Mouse (Mus musculus) heart, embryonic 14.5 days (tissue): Measurements from ENCODE around the gene Stat3. TPM values are rescaled to one million over a fixed set of nuclear protein-coding genes. Genes with fewer than 3 reads are reported as not detected.

ENCODE experiments used
- ATAC-seq: fragments of 200-750 bp; cut with Nextera tagmentation; 2 replicates; pipeline ENCODE4 v1.8.0; 2017; ENCODE audit warnings: low read depth, moderate TSS enrichment; ENCODE audit not compliant: insufficient number of reproducible peaks, insufficient read depth, low FRiP score
- H3K27ac ChIP-seq, 2 experiments: fragments of 200-500 bp in 1 of 2; fragments of 300-500 bp in 1 of 2; sonication (generic) in 1 of 2; replicated peaks in 1 of 2; 2 replicates each; pipeline ENCODE4 v1.5.1; 2012 to 2014; ENCODE audit warnings: low read depth in 2 of 2, low read length in 2 of 2, control low read depth in 1 of 2, mild to moderate bottlenecking in 1 of 2, mixed read lengths in 1 of 2; ENCODE audit not compliant: control insufficient read depth in 1 of 2, insufficient read depth in 1 of 2
- H3K27me3 ChIP-seq: fragments of 300-500 bp; sonication (generic); 2 replicates; pipeline ENCODE4 v1.6.1; 2014; ENCODE audit warnings: mild to moderate bottlenecking, low read length, control low read depth; ENCODE audit not compliant: control insufficient read depth, insufficient read depth
- H3K36me3 ChIP-seq: fragments of 300-500 bp; sonication (generic); 2 replicates; pipeline ENCODE4 v1.6.1; 2014; ENCODE audit warnings: mild to moderate bottlenecking, control low read depth, low read length, mixed read lengths; ENCODE audit not compliant: control insufficient read depth, insufficient read depth
- H3K4me1 ChIP-seq, 2 experiments: fragments of 200-500 bp in 1 of 2; fragments of 300-500 bp in 1 of 2; sonication (generic) in 1 of 2; 2 replicates each; pipeline ENCODE4 v1.6.1; 2012 to 2014; ENCODE audit warnings: low read length in 2 of 2, control low read depth in 1 of 2, mixed read lengths in 1 of 2; ENCODE audit not compliant: control insufficient read depth in 2 of 2, insufficient read depth in 2 of 2
- H3K4me2 ChIP-seq: fragments of 300-500 bp; sonication (generic); 2 replicates; pipeline ENCODE4 v1.6.1; 2014; ENCODE audit warnings: mild to moderate bottlenecking, low read length
- H3K4me3 ChIP-seq, 2 experiments: fragments of 200-500 bp in 1 of 2; fragments of 300-500 bp in 1 of 2; sonication (generic) in 1 of 2; 2 replicates each; pipeline ENCODE4 v1.5.1; 2012 to 2014; ENCODE audit warnings: low read length in 2 of 2, mild to moderate bottlenecking in 2 of 2, control low read depth in 1 of 2, low read depth in 1 of 2, moderate library complexity in 1 of 2; ENCODE audit not compliant: control insufficient read depth in 1 of 2, insufficient read depth in 1 of 2
- H3K9ac ChIP-seq: fragments of 300-500 bp; sonication (generic); 2 replicates; pipeline ENCODE4 v1.6.1; 2014; ENCODE audit warnings: mild to moderate bottlenecking, low read length
- H3K9me3 ChIP-seq: fragments of 300-500 bp; sonication (generic); 2 replicates; pipeline ENCODE4 v1.6.1; 2016; ENCODE audit warnings: low read length, control low read depth; ENCODE audit not compliant: control insufficient read depth
- WGBS: fragments of 180-500 bp; shearing (Covaris S2); extraction: QIAGEN DNeasy Blood & Tissue Kit; methylation state at CpG from one replicate; pipeline ENCODE4 v1.1.7; 2014; 5-methylcytosine and 5-hydroxymethylcytosine counted together
- polyA plus RNA-seq: library from polyadenylated mRNA; unstranded; fragments of >200 nt; fragmentation: Nextera tagmentation; extraction: Ambion mirVana; gene quantifications from 2 replicates; pipeline ENCODE4 v1.2.1, GENCODE M21; 2014

The Stat3 gene
- polyA plus RNA-seq, 1 experiment from 2014 or later: 51.8 TPM

DNA sequence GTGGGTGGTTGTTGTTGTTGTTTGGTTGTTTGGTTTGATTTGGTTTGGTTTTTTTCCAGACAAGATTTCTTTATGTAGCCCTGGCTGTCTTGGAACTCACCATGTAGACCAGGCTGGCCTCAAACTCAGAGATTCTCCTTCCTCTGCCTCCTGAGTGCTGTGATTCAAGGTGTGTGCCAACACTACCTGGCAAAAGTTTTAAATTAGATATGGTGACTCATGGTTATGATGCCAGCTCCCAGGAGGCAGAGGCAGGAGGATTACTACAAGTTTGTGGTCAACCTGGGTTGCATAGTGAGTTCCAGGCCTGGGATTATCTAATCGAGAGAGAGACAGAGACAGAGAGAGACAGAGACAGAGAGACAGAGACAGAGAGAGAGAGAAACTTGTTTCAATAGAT, 41.1 kb upstream of the Stat3 start:
- 69% methylated on average over 1 of the region's 1 CpGs for WGBS
- no peak for ATAC-seq
- Histone ChIP-seq H3K27ac (peak overlapping the region; percentile 80 to 88), H3K27me3 (no peaks in the 10 kb centered on the region), H3K9me3 (no peaks in the 10 kb centered on the region), H3K4me1 (peaks cover 13 to 22% of the 10 kb centered on the region in 2 experiments), H3K9ac (no peak overlapping the region), H3K36me3 (no peaks in the 10 kb centered on the region), H3K4me3 (no peak overlapping the region), H3K4me2 (no peak overlapping the region)

DNA sequence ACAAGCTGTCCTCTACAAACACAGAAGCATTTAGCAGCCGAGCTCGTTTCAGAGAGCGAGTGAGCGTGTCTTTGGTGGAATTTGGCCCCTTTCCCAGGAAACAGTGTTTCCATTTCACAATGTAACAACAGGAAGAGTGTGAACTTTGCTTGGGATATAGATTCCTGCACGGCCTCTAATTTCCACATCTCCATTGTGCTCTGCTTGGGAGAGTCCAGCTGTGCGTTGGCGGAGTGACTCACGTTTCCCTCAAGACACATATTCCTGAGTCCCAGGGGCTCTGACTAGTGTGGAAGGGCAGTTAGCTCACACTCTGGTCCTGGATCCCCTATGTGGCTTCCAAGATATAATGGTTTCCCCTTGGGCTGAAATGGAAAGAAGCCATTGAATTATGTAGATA, 40.5 kb upstream of the Stat3 start:
- H3K4me3 ChIP-seq: no peak overlapping the region
- H3K36me3 ChIP-seq: no peaks in the 10 kb centered on the region
- ATAC-seq: peak; percentile 74; the same call in 1 of the 2 replicates
- 40% methylated on average over 8 of the region's 8 CpGs for WGBS
- H3K9ac ChIP-seq: peak overlapping the region; percentile 46
- no peaks in the 10 kb centered on the region for H3K9me3 ChIP-seq
- H3K27ac ChIP-seq: peak overlapping the region; percentile 80 to 88
- H3K4me2 ChIP-seq: peak overlapping the region; percentile 37
- H3K4me1 ChIP-seq: peaks cover 13 to 22% of the 10 kb centered on the region in 2 experiments
- H3K27me3 ChIP-seq: no peaks in the 10 kb centered on the region

DNA sequence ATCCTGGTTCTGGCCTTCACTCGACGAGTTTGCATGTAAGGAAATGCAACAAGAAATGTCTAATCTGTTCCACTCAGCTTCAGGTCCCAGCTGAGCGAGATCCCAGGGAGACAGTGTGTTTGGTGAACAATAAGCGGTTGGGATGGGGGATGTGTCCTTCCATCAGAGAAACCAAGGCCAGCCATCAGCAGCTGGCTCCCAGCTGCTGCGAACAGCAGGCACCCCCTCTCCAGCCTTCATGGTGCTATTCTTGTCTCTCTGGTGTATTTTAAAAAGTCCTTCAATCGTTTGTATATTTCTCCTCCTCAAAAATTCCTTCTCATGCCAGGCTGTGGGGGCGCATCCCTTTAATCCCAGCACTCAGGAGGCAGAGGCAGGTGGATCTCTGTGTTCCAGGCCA, 35.9 kb upstream of the Stat3 start:
- no peak for ATAC-seq
- Histone ChIP-seq H3K27me3 (no peaks in the 10 kb centered on the region), H3K27ac (peak overlapping the region in 1 of 2 experiments; percentile 10; a peak in 1 of 4 replicates), H3K4me1 (peaks cover 15 to 25% of the 10 kb centered on the region in 2 experiments), H3K4me3 (no peak overlapping the region), H3K4me2 (no peak overlapping the region), H3K9me3 (no peaks in the 10 kb centered on the region), H3K9ac (no peak overlapping the region), H3K36me3 (no peaks in the 10 kb centered on the region)
- 48% methylated on average over 7 of the region's 7 CpGs for WGBS

DNA sequence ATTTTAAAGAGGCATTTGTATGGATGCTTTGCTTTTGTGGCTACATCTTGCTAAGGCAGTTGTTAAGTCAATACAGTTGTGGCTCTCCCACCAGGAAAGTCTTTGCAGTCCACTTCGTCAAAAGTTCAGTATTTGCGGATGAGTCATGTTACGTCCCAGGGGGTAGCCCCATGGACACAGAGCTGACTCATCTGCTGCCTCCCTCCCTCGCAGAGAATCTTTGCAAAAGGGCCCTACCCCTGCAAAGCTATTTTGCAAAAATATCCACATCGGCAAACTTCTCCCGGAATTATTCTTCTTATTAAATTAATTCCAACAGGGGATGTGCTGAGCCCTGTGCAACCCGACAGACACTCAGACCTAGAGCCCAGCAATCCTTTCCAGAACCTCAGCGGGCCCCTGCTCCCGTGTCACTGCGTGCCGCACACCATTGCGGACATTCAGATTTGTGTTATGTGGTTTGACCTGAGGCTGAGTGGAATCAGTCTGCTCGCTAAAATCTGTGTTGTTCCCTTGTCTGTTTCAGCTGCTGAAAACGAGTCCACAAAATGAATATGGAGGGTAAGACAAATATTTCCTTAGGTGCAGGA, 35.1 kb upstream of the Stat3 start:
- WGBS: 66% methylated on average over 14 of the region's 14 CpGs
- Histone ChIP-seq H3K9ac (no peak overlapping the region), H3K27ac (no peak overlapping the region), H3K4me2 (no peak overlapping the region), H3K36me3 (no peaks in the 10 kb centered on the region), H3K4me1 (peaks cover 11 to 20% of the 10 kb centered on the region in 2 experiments), H3K27me3 (no peaks in the 10 kb centered on the region), H3K9me3 (no peaks in the 10 kb centered on the region), H3K4me3 (no peak overlapping the region)
- ATAC-seq: no peak

DNA sequence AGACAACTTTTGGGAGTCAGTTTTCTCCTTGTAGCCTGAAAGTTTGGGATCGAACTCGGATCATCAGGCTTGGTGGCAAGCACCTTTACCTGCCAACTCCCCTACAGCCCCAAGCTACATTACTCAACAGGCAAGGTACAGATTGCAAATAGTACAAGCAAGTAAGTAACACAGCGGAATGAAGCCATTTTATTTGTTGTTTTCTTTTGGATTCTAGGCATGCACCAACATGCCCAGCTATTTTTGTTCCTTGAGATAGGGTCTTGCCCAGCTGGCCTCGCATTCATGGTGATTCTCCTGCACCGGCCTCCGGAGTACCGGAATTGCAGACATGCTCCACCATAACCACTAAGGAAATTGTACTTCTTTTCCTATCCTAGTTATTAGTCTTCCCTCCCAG, 33.9 kb upstream of the Stat3 start:
- no peaks in the 10 kb centered on the region for H3K27me3 ChIP-seq
- ATAC-seq: no peak

DNA sequence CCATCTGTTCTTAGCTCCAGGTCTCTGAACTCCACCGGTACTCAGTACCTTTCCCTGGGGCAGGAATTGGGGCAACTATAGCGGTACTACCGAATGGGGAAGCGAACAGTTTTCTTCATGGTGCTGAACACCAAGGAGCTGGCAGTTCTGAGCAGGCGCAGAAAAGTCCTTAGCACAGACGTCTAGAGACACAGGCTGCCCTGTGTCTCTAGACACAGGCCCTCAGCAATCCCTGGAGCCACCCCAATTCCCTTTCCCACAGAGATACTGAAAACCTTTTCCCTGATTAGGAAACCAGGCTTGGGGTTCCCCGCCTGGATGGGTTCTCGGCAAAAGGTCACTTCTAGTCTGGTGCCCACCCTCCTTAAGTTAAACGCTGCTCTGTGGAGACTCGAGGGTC, 32.1 kb upstream of the Stat3 start:
- Histone ChIP-seq H3K4me3 (peak overlapping the region in 1 of 2 experiments; percentile 93; a peak in 2 of 4 replicates), H3K27ac (peak overlapping the region; percentile 98; a peak in 3 of 4 replicates)
- 71% methylated on average over 10 of the region's 10 CpGs for WGBS

More for the DNA sequence above, 33.9 kb upstream of the Stat3 start:
- Histone ChIP-seq H3K4me3 (no peak overlapping the region), H3K9ac (no peak overlapping the region), H3K4me2 (no peak overlapping the region), H3K9me3 (no peaks in the 10 kb centered on the region), H3K27ac (no peak overlapping the region), H3K4me1 (peaks cover 9 to 18% of the 10 kb centered on the region in 2 experiments), H3K36me3 (no peaks in the 10 kb centered on the region)
- 82% methylated on average over 7 of the region's 7 CpGs for WGBS

DNA sequence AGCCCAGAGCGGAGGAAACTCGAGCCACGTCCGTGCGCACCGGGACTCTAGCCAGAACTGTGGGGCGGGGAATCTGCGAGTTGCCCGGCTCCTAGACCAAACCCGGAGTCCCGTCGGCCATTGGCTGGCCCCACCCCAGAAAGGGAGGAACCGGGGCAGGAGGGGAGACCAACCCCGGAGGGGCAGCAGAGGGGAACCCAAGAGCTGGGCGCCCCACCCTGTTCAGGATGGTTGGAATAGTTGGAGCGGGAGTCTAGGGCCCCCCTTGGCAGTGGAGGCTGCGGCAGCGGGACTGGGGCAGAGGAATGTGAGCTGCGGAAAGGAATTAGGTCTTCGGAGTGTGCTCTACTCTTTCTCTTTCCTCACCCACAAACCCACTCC, 31.2 kb upstream of the Stat3 start, which contains the start of gene Cavin1:
Gene Cavin1, minus strand, starts transcription at position 331 of the 381 bp plus-strand sequence.
- Histone ChIP-seq H3K4me1 (peaks cover 33 to 45% of the 10 kb centered on the region in 2 experiments), H3K27me3 (no peaks in the 10 kb centered on the region)
- WGBS: under 1% methylated on average over 20 of the region's 20 CpGs

More for the DNA sequence above, 32.1 kb upstream of the Stat3 start:
- Histone ChIP-seq H3K27me3 (no peaks in the 10 kb centered on the region), H3K4me1 (peaks cover 24 to 36% of the 10 kb centered on the region in 2 experiments), H3K4me2 (peak overlapping the region; percentile 71), H3K9me3 (no peaks in the 10 kb centered on the region), H3K9ac (peak overlapping the region; percentile 98), H3K36me3 (peaks cover 4% of the 10 kb centered on the region)
- no peak for ATAC-seq

More for the DNA sequence above, 31.2 kb upstream of the Stat3 start, which contains the start of gene Cavin1:
- ATAC-seq: peak; percentile 91
- Histone ChIP-seq H3K36me3 (peaks cover 13% of the 10 kb centered on the region), H3K27ac (peak within 1 kb of the TSS; percentile 98), H3K4me3 (peak within 1 kb of the TSS; percentile 77 to 93), H3K9me3 (no peaks in the 10 kb centered on the region), H3K9ac (peak within 1 kb of the TSS; percentile 98), H3K4me2 (peak within 1 kb of the TSS; percentile 71)
